Comparison of ENCODE assay signal across 8 mouse cellular contexts in the genomic region with DNA sequence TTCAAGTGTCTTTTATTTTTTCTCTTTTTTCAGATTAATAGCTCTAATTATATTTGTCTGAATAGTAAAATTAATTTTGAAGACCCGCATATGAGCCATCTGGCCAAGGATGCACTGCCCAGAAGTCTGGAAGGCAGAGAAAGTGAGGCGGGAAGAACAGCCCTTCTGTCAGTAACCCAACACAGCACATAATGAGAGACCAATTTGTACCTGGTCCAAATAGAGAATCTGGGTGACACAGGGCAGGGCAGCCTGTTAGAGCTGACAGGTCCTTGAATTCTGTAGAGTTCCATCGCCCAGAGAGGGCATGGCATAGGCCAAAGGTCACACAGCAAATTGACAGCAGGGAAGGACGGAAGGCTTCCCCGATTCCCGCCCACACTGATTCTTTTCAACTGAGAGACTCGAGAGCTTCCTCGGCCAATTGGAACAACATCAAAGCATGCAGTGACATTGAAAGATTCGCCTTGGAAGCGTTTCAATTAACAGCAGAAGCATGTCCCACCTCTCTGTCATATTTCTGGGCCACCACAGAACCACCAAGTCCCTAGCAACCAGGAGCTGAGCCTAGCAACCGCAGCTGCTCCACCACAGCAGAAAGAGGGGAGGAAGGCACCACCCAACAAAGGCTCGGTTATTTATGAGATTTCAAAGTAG. TPM values are rescaled to one million over a fixed set of nuclear protein-coding genes. Genes with fewer than 3 reads are reported as not detected.
DNase-seq lines count a peak whose midpoint lies in the region; ATAC-seq and TF ChIP-seq lines count a peak whose summit lies in the region.
"Had no signal": no experiment of that assay in that cellular context is flagged by ENCODE, and none has a peak within 500 bp of the region (broad histone marks: within the 10 kb centered on the region; RNA-seq: fewer than 3 reads in every experiment).

No protein-coding gene starts in this region.

- DNase-seq in left cerebral cortex, postnatal 10 days (ENCODE audit: extremely low spot score in 1 of 2, low spot score in 2 of 2) = peak; percentile 50 to 64
- no peak for DNase-seq in left cerebral cortex, adult 11 months (ENCODE audit: low spot score)
- peak; percentile 61 for DNase-seq in brain, embryonic 18.5 days (ENCODE audit: low read depth, low spot score)
- peak; percentile 77 for DNase-seq in kidney, postnatal 0 days (ENCODE audit: low spot score)
- DNase-seq in thymus, adult 2 months = no peak

- ATAC-seq in kidney, postnatal 0 days (replicated peaks; ENCODE audit: low FRiP score, low read depth) = no peak; the same call in 1 of the 2 replicates
- peak; percentile 75 for ATAC-seq in midbrain, embryonic 16.5 days
- no peak for ATAC-seq in heart, embryonic 12.5 days (ENCODE audit: insufficient number of reproducible peaks, low FRiP score)

- H3K4me3 ChIP-seq in kidney, postnatal 0 days (replicated peaks; ENCODE audit: low read depth, low read length) = no peak overlapping the region
- no peak overlapping the region for H3K4me3 ChIP-seq in midbrain, embryonic 16.5 days (ENCODE audit: low read depth, low read length)
- H3K4me3 ChIP-seq in heart, embryonic 12.5 days = no peak overlapping the region
- H3K4me3 ChIP-seq in thymus, adult 2 months (ENCODE audit: control insufficient read depth, insufficient read depth, low read length) = no peak overlapping the region

- intact Hi-C loops in left cerebral cortex, postnatal 10 days (cut with DNase I) = loop anchor here (10.0 kb wide), 2 partner anchors 385 to 425 kb away; no protein-coding TSS in a partner anchor

- no peaks in the 10 kb centered on the region for H3K27me3 ChIP-seq in kidney, postnatal 0 days (ENCODE audit: insufficient read depth, low read length)
- H3K27me3 ChIP-seq in midbrain, embryonic 16.5 days (ENCODE audit: control insufficient read depth, insufficient read depth, low read depth, low read length) = no peaks in the 10 kb centered on the region
- H3K27me3 ChIP-seq in heart, embryonic 12.5 days (replicated peaks) = no peaks in the 10 kb centered on the region
- H3K27me3 ChIP-seq in thymus, adult 2 months (ENCODE audit: control insufficient read depth, insufficient read depth, low read length) = no peaks in the 10 kb centered on the region

- no peak for TF ChIP-seq POLR2A in thymus, adult 2 months (IDR thresholded peaks at IDR 0.05; ENCODE audit: control insufficient read depth, extremely low read depth, insufficient read depth, low read length, poor library complexity)

- no peak overlapping the region for H3K27ac ChIP-seq in kidney, postnatal 0 days
- peak overlapping the region; percentile 77 for H3K27ac ChIP-seq in midbrain, embryonic 16.5 days (ENCODE audit: low read length)
- H3K27ac ChIP-seq in heart, embryonic 12.5 days (ENCODE audit: poor library complexity, severe bottlenecking) = no peak overlapping the region
- no peak overlapping the region for H3K27ac ChIP-seq in thymus, adult 2 months (ENCODE audit: control insufficient read depth, insufficient read depth, low read length)

- H3K4me2 ChIP-seq in kidney, postnatal 0 days (ENCODE audit: low read length) = no peak overlapping the region
- no peak overlapping the region for H3K4me2 ChIP-seq in midbrain, embryonic 16.5 days (ENCODE audit: low read length)
- no peak overlapping the region for H3K4me2 ChIP-seq in heart, embryonic 12.5 days

- 17% methylated on average over 12 of the region's 12 CpGs for WGBS in kidney, postnatal 0 days
- 21% methylated on average over 12 of the region's 12 CpGs for WGBS in midbrain, embryonic 16.5 days
- WGBS in heart, embryonic 12.5 days = 72% methylated on average over 12 of the region's 12 CpGs
- 59% methylated on average over 12 of the region's 12 CpGs for WGBS in thymus, adult 2 months

- H3K36me3 ChIP-seq in kidney, postnatal 0 days (ENCODE audit: insufficient read depth, low read length) = no peaks in the 10 kb centered on the region
- H3K36me3 ChIP-seq in midbrain, embryonic 16.5 days (ENCODE audit: control insufficient read depth, insufficient read depth, low read length) = no peaks in the 10 kb centered on the region
- H3K36me3 ChIP-seq in heart, embryonic 12.5 days = peaks cover 52% of the 10 kb centered on the region
- H3K36me3 ChIP-seq in thymus, adult 2 months (ENCODE audit: control insufficient read depth, insufficient read depth, low read length) = no peaks in the 10 kb centered on the region
- H3K36me3 ChIP-seq: G1E had no signal

- no peaks in the 10 kb centered on the region for H3K4me1 ChIP-seq in kidney, postnatal 0 days (replicated peaks; ENCODE audit: insufficient read depth, low read length)
- peaks cover 10% of the 10 kb centered on the region for H3K4me1 ChIP-seq in midbrain, embryonic 16.5 days (ENCODE audit: control insufficient read depth, insufficient read depth, low read length)
- no peaks in the 10 kb centered on the region for H3K4me1 ChIP-seq in heart, embryonic 12.5 days (replicated peaks)
- no peaks in the 10 kb centered on the region for H3K4me1 ChIP-seq in thymus, adult 2 months (replicated peaks; ENCODE audit: control insufficient read depth, insufficient read depth, low read length)

- no peak overlapping the region for H3K9ac ChIP-seq in kidney, postnatal 0 days (ENCODE audit: low read depth, low read length)
- H3K9ac ChIP-seq in midbrain, embryonic 16.5 days (ENCODE audit: low read depth, low read length) = no peak overlapping the region; the same call in 1 of the 2 replicates
- H3K9ac ChIP-seq in heart, embryonic 12.5 days = no peak overlapping the region

- TF ChIP-seq CTCF in kidney, postnatal 0 days (IDR thresholded peaks at IDR 0.05; ENCODE audit: low read depth) = no peak
- no peak for TF ChIP-seq CTCF in thymus, adult 2 months (IDR thresholded peaks at IDR 0.05; ENCODE audit: borderline replicate concordance, control insufficient read depth, extremely low read depth, insufficient read depth, low read length, poor library complexity)

- no peaks in the 10 kb centered on the region for H3K9me3 ChIP-seq in kidney, postnatal 0 days (replicated peaks; ENCODE audit: low read length)
- no peaks in the 10 kb centered on the region for H3K9me3 ChIP-seq in midbrain, embryonic 16.5 days (replicated peaks; ENCODE audit: control insufficient read depth, low read length, poor library complexity, severe bottlenecking)
- no peaks in the 10 kb centered on the region for H3K9me3 ChIP-seq in heart, embryonic 12.5 days (replicated peaks)

RNA-seq across cellular contexts. Expression of gene Myo18b, which starts 36.7 kb away (rescaled TPM):
- 1 to 10 TPM; 5.1 to 5.4 TPM for total RNA-seq in left cerebral cortex, postnatal 10 days (2021)
- 0.08 and 0.13 TPM in 2 replicates for polyA plus RNA-seq in kidney, postnatal 0 days (2015; fragmentation: Nextera tagmentation; extraction: Ambion mirVana)
- 2.0 TPM in 2 replicates for polyA plus RNA-seq in midbrain, embryonic 16.5 days (2015; fragmentation: Nextera tagmentation; extraction: Ambion mirVana)
- 34.7 and 39.8 TPM in 2 replicates for polyA plus RNA-seq in heart, embryonic 12.5 days (2016; fragmentation: Nextera tagmentation; extraction: Ambion mirVana)
- 0.36 and 3.8 TPM in 2 replicates for polyA plus RNA-seq in thymus, adult 2 months (2012; rRNA removed)
- polyA plus RNA-seq: G1E had no signal

Comparison
In these comparisons a context has a peak if more than half of its experiments do, and no peak if none do; other contexts are left out.
1. DNase-seq: peak in left cerebral cortex, postnatal 10 days (2 of 2), brain, embryonic 18.5 days (single experiment) and kidney, postnatal 0 days (single experiment); none in left cerebral cortex, adult 11 months (single experiment) and thymus, adult 2 months (single experiment).